Mouse (Mus musculus): ENCODE results near the gene Xpo1.

- TF ChIP-seq EP300 (IDR thresholded peaks at IDR 0.05; ENCODE audit: low read depth) (no peak), CTCF (IDR thresholded peaks at IDR 0.05; ENCODE audit: low read depth) (no peak)
Observed at GRCm38 (mm10) chr11:23303126-23303525, 47.3 kb downstream of the Xpo1 start.

Data from liver, postnatal 0 days (tissue).